Mouse (Mus musculus): ENCODE data around the gene Olfr1368. TPM values are rescaled to one million over a fixed set of nuclear protein-coding genes. Genes with fewer than 3 reads are reported as not detected.

Gene Olfr1368
- not detected for total RNA-seq (2023)

GRCm38 (mm10) chr13:21145767-21146166 is at the start of gene Olfr1368:
Gene Olfr1368 (minus strand): TSS chr13:21145867.

GRCm38 (mm10) chr13:21179367-21179723 is 33.7 kb upstream of the Olfr1368 start, which contains the start of gene Trim27:
Gene Trim27 (plus strand): TSS chr13:21179445.

GRCm38 (mm10) chr13:21129339-21129738 is 16.3 kb downstream of the Olfr1368 start, which contains the start of gene Olfr263:
Gene Olfr263 (plus strand): TSS chr13:21129639.

GRCm38 (mm10) chr13:21111183-21111582 is 34.5 kb downstream of the Olfr1368 start, which contains the start of gene Olfr1369-ps1:
Gene Olfr1369-ps1 (plus strand): TSS chr13:21111483.

Other genes starting within 250 kb of the Olfr1368 start
- gene Olfr1370, start 70.9 kb downstream of the Olfr1368 start, total RNA-seq (2023) = not detected
- gene Olfr1369-ps1, start 34.4 kb downstream of the Olfr1368 start, total RNA-seq (2023) = 0.27 TPM
- gene Olfr263, start 16.2 kb downstream of the Olfr1368 start, total RNA-seq (2023) = not detected
- 80.0 TPM for gene Trim27, start 33.6 kb upstream of the Olfr1368 start, total RNA-seq (2023)
- not detected for gene Gpx5, start 146.9 kb upstream of the Olfr1368 start, total RNA-seq (2023)
- gene Gpx6, start 166.3 kb upstream of the Olfr1368 start, total RNA-seq (2023) = not detected
- not detected for gene Olfr1367, start 201.0 kb upstream of the Olfr1368 start, total RNA-seq (2023)
- gene Zscan12, start 217.0 kb upstream of the Olfr1368 start, total RNA-seq (2023) = 6.0 TPM

Data from CD4-positive naive resting alpha-beta T cell, adult 57 days (primary cell).